Mouse (Mus musculus) neutrophil, adult 83 days (primary cell): ENCODE data around the gene Pex11g. TPM values are rescaled to one million over a fixed set of nuclear protein-coding genes. Genes with fewer than 3 reads are reported as not detected.

Experiments used
- total RNA-seq, 2 experiments: library from RNA; stranded (reverse); gene quantifications; one replicate each; pipeline ENCODE4 v1.2.4; 2023

Gene Pex11g
- total RNA-seq: under 1 TPM; 0.60 to 0.81 TPM

DNA sequence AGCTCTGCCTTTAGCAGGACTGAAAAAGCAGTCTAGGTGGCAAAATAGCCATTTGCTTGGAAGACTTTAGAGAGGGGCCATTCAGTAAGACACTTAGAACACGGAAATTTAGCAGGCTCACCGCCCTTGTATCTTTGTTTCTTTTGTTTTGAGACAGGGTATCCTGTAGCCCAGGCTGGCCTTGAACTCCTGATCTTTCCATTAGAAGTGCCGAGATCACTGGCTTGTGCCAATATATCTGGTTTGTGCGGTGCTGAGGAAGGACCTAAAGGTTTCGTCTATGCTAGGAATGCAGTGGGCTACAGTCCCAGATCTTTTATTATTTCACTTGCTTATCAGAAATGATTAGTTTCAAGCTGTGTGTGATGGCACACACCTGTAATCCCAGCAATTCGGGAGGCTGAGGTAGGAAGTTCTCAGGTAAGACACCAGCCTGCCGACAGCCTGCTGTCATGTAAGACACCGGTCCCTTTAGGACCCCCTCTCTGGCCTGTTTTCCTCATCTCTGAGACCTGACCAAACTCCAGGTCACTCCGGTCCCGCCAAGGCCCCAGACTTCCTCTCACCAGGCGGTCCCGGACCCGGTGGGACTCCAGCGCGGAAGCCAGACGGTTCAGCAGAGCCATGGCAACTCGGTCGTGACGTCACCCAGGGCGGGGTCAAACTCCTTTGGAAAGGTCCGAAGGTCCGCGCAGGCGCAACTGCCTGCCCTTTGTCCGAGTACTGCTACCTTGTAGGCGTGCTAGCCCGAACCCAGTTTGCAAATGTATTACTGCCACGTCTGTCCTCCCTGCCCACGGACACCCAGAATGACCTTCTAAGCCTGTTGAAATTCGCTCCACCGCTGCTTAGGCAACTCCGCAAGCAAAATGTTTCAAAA lies at the start of gene Pex11g:
Pex11g (minus strand) TSS at position 675 of the 880 bp plus-strand sequence.

DNA sequence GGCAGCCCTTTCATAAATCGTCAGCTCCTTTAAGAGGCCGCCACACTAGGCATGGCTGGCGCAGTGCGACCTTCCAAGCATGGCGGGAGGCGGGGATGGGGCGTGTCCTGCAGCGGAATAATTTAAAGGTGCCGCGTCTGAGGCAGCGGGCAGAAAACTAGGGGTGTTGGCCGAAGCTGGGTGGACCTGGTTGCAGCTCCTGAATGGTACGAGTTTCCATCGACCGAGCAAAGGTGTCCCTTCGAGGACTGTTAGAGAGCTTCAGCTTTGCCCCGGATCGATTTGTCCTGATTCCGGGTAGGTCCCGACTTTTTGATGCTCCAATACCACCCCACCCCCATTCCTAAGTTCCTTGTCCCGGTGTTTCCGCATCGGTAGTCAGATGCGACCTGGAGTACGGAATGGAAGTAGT lies 47.8 kb upstream of the Pex11g start, which contains the start of gene Pnpla6:
Pnpla6 (plus strand) TSS at position 125 of the 412 bp plus-strand sequence.

GRCm38 (mm10) chr8:3500235-3501090 lies 33.0 kb upstream of the Pex11g start, which contains the start of gene Mcoln1:
Gene Mcoln1, plus strand, starts transcription at chr8:3500457.

DNA sequence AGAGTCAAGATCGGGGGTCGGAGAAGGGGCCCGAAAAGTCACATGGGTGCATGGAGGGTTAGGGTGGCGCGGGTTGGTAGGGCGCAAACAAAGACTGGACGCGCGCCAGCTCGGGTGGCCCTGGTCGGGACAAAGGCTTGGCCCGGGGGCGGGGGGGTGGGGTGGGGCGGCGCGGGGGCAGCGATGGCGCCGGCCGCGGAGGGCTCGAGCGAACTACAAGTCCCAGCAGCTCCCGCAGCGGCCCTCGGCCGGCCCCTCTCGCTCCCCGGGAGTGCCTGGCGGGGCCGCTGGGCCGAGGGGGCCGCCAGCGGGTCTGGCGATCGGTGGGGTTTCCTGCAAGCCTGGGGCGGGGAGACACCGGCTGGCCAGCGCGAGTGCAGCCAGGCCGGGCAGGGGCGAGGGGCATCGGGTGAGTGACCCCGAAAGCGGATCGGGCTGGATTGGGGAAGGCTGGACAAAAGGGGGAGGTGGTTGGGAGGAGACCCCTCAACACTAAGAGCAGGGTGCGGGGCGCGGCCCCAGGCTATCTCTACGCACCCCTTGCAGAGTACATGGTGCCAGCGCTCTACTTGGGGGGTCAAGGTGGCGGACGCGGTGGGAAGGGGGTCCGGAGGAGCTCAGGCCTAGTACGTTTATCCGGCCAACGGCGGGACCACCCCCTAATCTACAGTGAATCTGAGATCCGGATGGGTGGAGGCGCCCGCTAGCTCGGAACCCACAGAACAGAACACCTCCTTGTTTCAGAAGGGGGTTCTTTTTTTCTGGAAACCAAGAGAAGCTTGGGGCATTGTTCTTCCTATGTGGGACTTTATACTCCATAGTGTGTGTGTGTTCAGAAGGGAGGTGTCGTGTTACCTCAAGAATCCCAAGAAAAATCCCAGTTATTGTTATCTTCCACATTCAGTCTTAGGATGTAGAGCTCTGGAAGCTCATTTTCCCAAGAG lies 25.7 kb upstream of the Pex11g start, which contains the start of gene Zfp358:
Zfp358 (plus strand) TSS at position 238 of the 944 bp plus-strand sequence.

DNA sequence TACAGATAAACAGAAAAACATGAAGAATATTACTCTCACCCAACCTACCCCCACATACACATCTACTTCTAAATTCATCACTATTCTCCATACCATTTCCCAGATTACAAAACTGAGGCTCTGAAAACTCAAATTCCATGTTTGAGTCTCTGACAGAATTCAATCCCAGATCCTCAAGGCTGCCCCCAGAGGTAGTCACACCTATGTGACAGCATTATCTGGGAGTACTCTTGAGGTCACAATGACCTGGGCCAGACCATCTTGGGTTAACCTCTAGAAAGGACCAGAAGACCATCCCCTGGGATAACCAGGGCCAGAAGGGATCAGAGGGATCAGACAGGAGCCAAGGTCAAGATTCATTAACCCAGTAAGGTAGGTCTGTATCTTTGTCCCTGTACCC lies 3.1 kb upstream of the Pex11g start, which contains the start of gene Tex45:
Tex45 (plus strand) TSS at position 301 of the 400 bp plus-strand sequence.

Other genes starting within 250 kb of the Pex11g start
- 10 to 100 TPM; 74.5 to 84.7 TPM for gene Insr, start 188.1 kb downstream of the Pex11g start, total RNA-seq
- 10 to 100 TPM; 81.0 to 89.9 TPM for gene A430078G23Rik, start 114.3 kb downstream of the Pex11g start, total RNA-seq
- gene Arhgef18, start 74.7 kb downstream of the Pex11g start, total RNA-seq: 100 to 1,000 TPM in 1 of 2 experiments, 10 to 100 TPM in 1; 88.5 to 108 TPM
- under 1 TPM; 0.22 to 0.26 TPM for gene Tex45, start 3.2 kb upstream of the Pex11g start, total RNA-seq
- gene Zfp358, start 25.5 kb upstream of the Pex11g start, total RNA-seq: 1 to 10 TPM; 5.0 to 5.5 TPM
- 10 to 100 TPM; 27.1 to 36.8 TPM for gene Mcoln1, start 32.8 kb upstream of the Pex11g start, total RNA-seq
- 10 to 100 TPM; 28.1 to 30.0 TPM for gene Pnpla6, start 47.7 kb upstream of the Pex11g start, total RNA-seq
- not detected for gene C330021F23Rik, start 100.3 kb upstream of the Pex11g start, total RNA-seq
- gene Camsap3, start 119.6 kb upstream of the Pex11g start, total RNA-seq: under 1 TPM; 0.11 to 0.68 TPM
- 10 to 100 TPM; 38.0 to 40.5 TPM for gene Xab2, start 153.6 kb upstream of the Pex11g start, total RNA-seq
- gene Pet100, start 153.9 kb upstream of the Pex11g start, total RNA-seq: 100 to 1,000 TPM; 104 to 110 TPM
- not detected for gene Pcp2, start 157.9 kb upstream of the Pex11g start, total RNA-seq
- gene Stxbp2, start 163.3 kb upstream of the Pex11g start, total RNA-seq: 100 to 1,000 TPM; 304 to 323 TPM
- 1 to 10 TPM; 1.6 to 1.7 TPM for gene Retn, start 188.1 kb upstream of the Pex11g start, total RNA-seq
- gene Mcemp1, start 198.1 kb upstream of the Pex11g start, total RNA-seq: 100 to 1,000 TPM; 317 to 329 TPM
- 1 to 10 TPM; 5.6 to 5.8 TPM for gene Fcor, start 204.7 kb upstream of the Pex11g start, total RNA-seq
- 10 to 100 TPM; 11.7 to 14.0 TPM for gene Trappc5, start 208.6 kb upstream of the Pex11g start, total RNA-seq
- gene Fcer2a, start 226.5 kb upstream of the Pex11g start, total RNA-seq: under 1 TPM; 0.29 to 0.70 TPM